Mouse (Mus musculus) liver, adult 2 months (tissue): ENCODE data around the gene Ralgps1.

ENCODE experiments used
- CTCF ChIP-seq: fragments of 200-500 bp; IDR thresholded peaks from 2 replicates; pipeline ENCODE4 v1.5.1; 2011; ENCODE audit warnings: low read depth, low read length, control low read depth
- POLR2A ChIP-seq: fragments of 200-500 bp; IDR thresholded peaks from 2 replicates; pipeline ENCODE4 v1.6.1; 2011; ENCODE audit warnings: low read length, control low read depth; ENCODE audit not compliant: insufficient read depth; ENCODE audit errors: extremely low read depth

- TF ChIP-seq CTCF (no peak), POLR2A (no peak)
These were observed 211.7 kb downstream of the Ralgps1 start for GRCm38 (mm10) chr2:33159593-33159992.
